In genomic region chr9:106692973-106693481, GRCm38 (mm10) we compare ENCODE assay signal across 26 mouse cellular contexts. TPM values are rescaled to one million over a fixed set of nuclear protein-coding genes. Genes with fewer than 3 reads are reported as not detected.
DNase-seq lines count a peak whose midpoint lies in the region; ATAC-seq and TF ChIP-seq lines count a peak whose summit lies in the region.
"Had no signal": no experiment of that assay in that cellular context is flagged by ENCODE, and none has a peak within 500 bp of the region (broad histone marks: within the 10 kb centered on the region; RNA-seq: fewer than 3 reads in every experiment).

No protein-coding gene starts in this region.

- no peaks in the 10 kb centered on the region for H3K9me3 ChIP-seq in forebrain, postnatal 0 days (ENCODE audit: low read length)
- no peaks in the 10 kb centered on the region for H3K9me3 ChIP-seq in forebrain, embryonic 16.5 days (ENCODE audit: control insufficient read depth, low read length)
- H3K9me3 ChIP-seq: embryonic facial prominence, embryonic 12.5 days; forebrain, embryonic 13.5 days; intestine, embryonic 15.5 days had no signal

- ATAC-seq in forebrain, postnatal 0 days: 0 out of 2 replicates have a peak, but pooled peaks have one; percentile 34
- no peak for ATAC-seq in forebrain, embryonic 16.5 days
- ATAC-seq: forebrain, embryonic 13.5 days; intestine, embryonic 15.5 days; midbrain, embryonic 16.5 days had no signal

- no peak overlapping the region for H3K9ac ChIP-seq in forebrain, postnatal 0 days
- H3K9ac ChIP-seq in forebrain, embryonic 16.5 days (replicated peaks; ENCODE audit: low read depth, low read length): no peak overlapping the region
- H3K9ac ChIP-seq: embryonic facial prominence, embryonic 12.5 days; forebrain, embryonic 13.5 days; intestine, embryonic 15.5 days had no signal

- WGBS in forebrain, postnatal 0 days: 71% methylated on average over 11 of the region's 11 CpGs
- 87% methylated on average over 11 of the region's 11 CpGs for WGBS in forebrain, embryonic 16.5 days

- peaks cover 48% of the 10 kb centered on the region for H3K36me3 ChIP-seq in forebrain, postnatal 0 days (ENCODE audit: insufficient read depth)
- H3K36me3 ChIP-seq in forebrain, embryonic 16.5 days (ENCODE audit: control insufficient read depth, insufficient read depth): peaks cover 11% of the 10 kb centered on the region; the same call in 1 of the 2 replicates

- no peak for TF ChIP-seq CTCF in forebrain, postnatal 0 days (IDR thresholded peaks at IDR 0.05; ENCODE audit: low read depth)

- DNase-seq in forebrain, postnatal 0 days: no peak
- peak; percentile 28 to 47 for DNase-seq in layer of hippocampus, postnatal 10 days (ENCODE audit: low spot score in 2 of 2)
- DNase-seq in layer of hippocampus, postnatal 14 days (ENCODE audit: low spot score in 2 of 2): no peak
- DNase-seq in right cerebral cortex, postnatal 10 days (ENCODE audit: low spot score in 2 of 2): peak; percentile 55 to 57
- DNase-seq in right cerebral cortex, postnatal 36 days (ENCODE audit: low spot score in 2 of 2): no peak
- no peak for DNase-seq in adrenal gland, postnatal 14 days
- DNase-seq: adrenal gland, postnatal 36 days; cerebellum, adult 9-10 months; kidney, adult 9 months; kidney, postnatal 25 days; lung, adult 18-20 months; lung, postnatal 36 days; thymus, postnatal 25 days had no signal

- no peak overlapping the region for H3K27ac ChIP-seq in forebrain, postnatal 0 days (ENCODE audit: low read depth, low read length)
- H3K27ac ChIP-seq in forebrain, embryonic 16.5 days (ENCODE audit: low read length): no peak overlapping the region
- H3K27ac ChIP-seq: embryonic facial prominence, embryonic 12.5 days; forebrain, embryonic 13.5 days; intestine, embryonic 15.5 days; left cerebral cortex, adult 2 months had no signal

- H3K4me3 ChIP-seq in forebrain, postnatal 0 days (ENCODE audit: low read depth, low read length): no peak overlapping the region
- H3K4me3 ChIP-seq in forebrain, embryonic 16.5 days (replicated peaks; ENCODE audit: low read length): no peak overlapping the region
- H3K4me3 ChIP-seq: embryonic facial prominence, embryonic 12.5 days; erythroblast, embryonic 14.5 days; forebrain, embryonic 13.5 days; intestine, embryonic 15.5 days; left cerebral cortex, adult 2 months had no signal

- no peak overlapping the region for H3K4me2 ChIP-seq in forebrain, postnatal 0 days (ENCODE audit: low read depth)
- H3K4me2 ChIP-seq in forebrain, embryonic 16.5 days (ENCODE audit: low read length): no peak overlapping the region
- H3K4me2 ChIP-seq: embryonic facial prominence, embryonic 12.5 days; forebrain, embryonic 13.5 days; intestine, embryonic 15.5 days; liver, embryonic 11.5 days had no signal

- H3K27me3 ChIP-seq in forebrain, postnatal 0 days (ENCODE audit: insufficient read depth, low read length): no peaks in the 10 kb centered on the region
- H3K27me3 ChIP-seq in forebrain, embryonic 16.5 days (replicated peaks; ENCODE audit: control insufficient read depth, insufficient read depth, low read length): no peaks in the 10 kb centered on the region
- H3K27me3 ChIP-seq: embryonic facial prominence, embryonic 12.5 days; forebrain, embryonic 13.5 days; intestine, embryonic 15.5 days had no signal

- no peaks in the 10 kb centered on the region for H3K4me1 ChIP-seq in forebrain, postnatal 0 days (ENCODE audit: insufficient read depth)
- no peaks in the 10 kb centered on the region for H3K4me1 ChIP-seq in forebrain, embryonic 16.5 days (replicated peaks; ENCODE audit: control insufficient read depth, insufficient read depth, low read length)
- H3K4me1 ChIP-seq: embryonic facial prominence, embryonic 12.5 days; forebrain, embryonic 13.5 days; intestine, embryonic 15.5 days had no signal

RNA-seq across cellular contexts. Expression of gene Tex264, which starts 7.3 kb away (rescaled TPM):
- 61.2 and 68.6 TPM in 2 replicates for total RNA-seq in forebrain, postnatal 0 days (2014; rRNA removed)
- 98.3 and 105 TPM in 2 replicates for polyA plus RNA-seq in forebrain, postnatal 0 days (2015; fragmentation: Nextera tagmentation; extraction: Ambion mirVana)
- polyA plus RNA-seq in forebrain, embryonic 16.5 days (2015; fragmentation: Nextera tagmentation; extraction: Ambion mirVana): 57.2 and 59.7 TPM in 2 replicates
- 10 to 100 TPM; 85.3 to 91.6 TPM for total RNA-seq in layer of hippocampus, postnatal 10 days (2021)
- 10 to 100 TPM; 92.2 to 99.8 TPM for total RNA-seq in layer of hippocampus, postnatal 14 days (2021)
- total RNA-seq in adrenal gland, postnatal 14 days (2021): 92.3 and 93.9 TPM in 2 replicates

RNA-seq across cellular contexts. Expression of gene Grm2, which starts 37.1 kb away (rescaled TPM):
- 13.6 and 14.6 TPM in 2 replicates for total RNA-seq in forebrain, postnatal 0 days (2014; rRNA removed)
- polyA plus RNA-seq in forebrain, postnatal 0 days (2015; fragmentation: Nextera tagmentation; extraction: Ambion mirVana): 19.8 and 20.7 TPM in 2 replicates
- 10.2 and 14.1 TPM in 2 replicates for polyA plus RNA-seq in forebrain, embryonic 16.5 days (2015; fragmentation: Nextera tagmentation; extraction: Ambion mirVana)
- 10 to 100 TPM; 37.1 to 38.3 TPM for total RNA-seq in layer of hippocampus, postnatal 10 days (2021)
- total RNA-seq in layer of hippocampus, postnatal 14 days (2021): 10 to 100 TPM; 35.7 to 38.5 TPM
- not detected in 2 replicates for total RNA-seq in adrenal gland, postnatal 14 days (2021)
- total RNA-seq: adrenal gland, postnatal 36 days; heart, adult 8-10 months; hematopoietic stem cell, adult 5-6 weeks; megakaryocyte-erythroid progenitor cell, adult 5-6 weeks; MEL had no signal
- polyA plus RNA-seq: erythroblast, embryonic 14.5 days; heart, embryonic 16.5 days; intestine, embryonic 15.5 days; liver, embryonic 11.5 days had no signal

Comparison
In these comparisons a context has a peak if more than half of its experiments do, and no peak if none do; other contexts are left out.
1. DNase-seq: peak in layer of hippocampus, postnatal 10 days (2 of 2) and right cerebral cortex, postnatal 10 days (2 of 2); none in forebrain, postnatal 0 days (single experiment), layer of hippocampus, postnatal 14 days (0 of 2), right cerebral cortex, postnatal 36 days (0 of 2) and adrenal gland, postnatal 14 days (single experiment).
2. RNA of gene Grm2, which starts 37.1 kb away (total RNA-seq): 35.7 to 38.5 TPM in layer of hippocampus, postnatal 14 days, 37.1 to 38.3 TPM in layer of hippocampus, postnatal 10 days and 13.6 to 14.6 TPM in forebrain, postnatal 0 days; not detected in adrenal gland, postnatal 14 days; every median in the first group is over 10 times any median in the second.